Mouse (Mus musculus) hematopoietic stem cell, adult 5-6 weeks (primary cell): Measurements from ENCODE around the gene Card6. TPM values are rescaled to one million over a fixed set of nuclear protein-coding genes. Genes with fewer than 3 reads are reported as not detected.

Source experiments
- ATAC-seq, 2 experiments: fragments of 125-278 bp in 1 of 2; replicated peaks in 1 of 2; 2 replicates each; pipeline ENCODE4 v1.8.0; 2016 to 2017; ENCODE audit warnings: inconsistent platforms in 2 of 2, mild to moderate bottlenecking in 2 of 2, moderate number of reproducible peaks in 2 of 2, low read depth in 1 of 2, moderate TSS enrichment in 1 of 2; ENCODE audit not compliant: low FRiP score in 2 of 2, poor library complexity in 2 of 2, severe bottlenecking in 2 of 2, insufficient read depth in 1 of 2, low TSS enrichment in 1 of 2
- total RNA-seq: library from RNA; stranded (forward); fragments of 172-1452, 232-1000 nt; gene quantifications from 2 replicates; pipeline ENCODE4 v1.2.3, GENCODE M21; 2017

The Card6 gene
- 2.1 and 3.6 TPM in 2 replicates for total RNA-seq

GRCm38 (mm10) chr15:5107686-5108654, at the start of gene Card6:
TSS of gene Card6 (minus strand) at chr15:5108539.
- ATAC-seq: peak; percentile 74 to 86; a peak in 3 of 4 replicates

- ATAC-seq: no peak
Measured at GRCm38 (mm10) chr15:5157386-5157785, 49.0 kb upstream of the Card6 start.

- 0 out of 4 replicates have a peak, but pooled peaks of 1 of the 2 experiments have one; percentile 27 for ATAC-seq
Measured at GRCm38 (mm10) chr15:5156355-5156754, 48.0 kb upstream of the Card6 start.

GRCm38 (mm10) chr15:5155093-5155492, 46.8 kb upstream of the Card6 start:
- ATAC-seq: no peak

GRCm38 (mm10) chr15:5154621-5155020, 46.3 kb upstream of the Card6 start:
- no peak for ATAC-seq

GRCm38 (mm10) chr15:5152171-5152570, 43.8 kb upstream of the Card6 start:
- no peak for ATAC-seq

GRCm38 (mm10) chr15:5149187-5149586, 40.8 kb upstream of the Card6 start:
- ATAC-seq: no peak

- no peak for ATAC-seq
Measured at GRCm38 (mm10) chr15:5145196-5145945, 37.0 kb upstream of the Card6 start.

- ATAC-seq: peak; percentile 16 to 39; a peak in 1 of 4 replicates
Measured at GRCm38 (mm10) chr15:5144021-5144778, 35.9 kb upstream of the Card6 start.

GRCm38 (mm10) chr15:5143361-5144020, 35.2 kb upstream of the Card6 start, which contains the start of gene Prkaa1:
TSS of gene Prkaa1 (plus strand) at chr15:5143861.
- peak; percentile 14 to 59 for ATAC-seq

GRCm38 (mm10) chr15:5142714-5143113, 34.4 kb upstream of the Card6 start:
- ATAC-seq: no peak

GRCm38 (mm10) chr15:5142047-5142446, 33.7 kb upstream of the Card6 start:
- no peak for ATAC-seq

GRCm38 (mm10) chr15:5140357-5140756, 32.0 kb upstream of the Card6 start:
- ATAC-seq: no peak

- ATAC-seq: no peak
Measured at GRCm38 (mm10) chr15:5139863-5140262, 31.5 kb upstream of the Card6 start.

GRCm38 (mm10) chr15:5139366-5139765, 31.0 kb upstream of the Card6 start:
- no peak for ATAC-seq

GRCm38 (mm10) chr15:5138021-5138856, 29.9 kb upstream of the Card6 start:
- no peak for ATAC-seq
